Mouse (Mus musculus) thymus, adult 18-20 months (tissue): ENCODE measurements around the gene Bicdl2.

Experiments used
- DNase-seq, 2 experiments: peaks; one replicate each; pipeline ENCODE4 v3.0.0; 2022; ENCODE audit warnings: mixed read lengths in 2 of 2

The Bicdl2 gene

GRCm38 (mm10) chr17:23660117-23660875, at the start of gene Bicdl2:
TSS of gene Bicdl2 (plus strand) at chr17:23660506.
- no peak for DNase-seq

GRCm38 (mm10) chr17:23617087-23617486, 43.2 kb upstream of the Bicdl2 start:
- peak in 1 of 2 experiments; percentile 20 for DNase-seq

GRCm38 (mm10) chr17:23620351-23620750, 40.0 kb upstream of the Bicdl2 start:
- DNase-seq: no peak

- DNase-seq: no peak
Measured at GRCm38 (mm10) chr17:23627813-23628212, 32.5 kb upstream of the Bicdl2 start.

GRCm38 (mm10) chr17:23630195-23631020, 29.9 kb upstream of the Bicdl2 start:
- DNase-seq: peak; percentile 52 to 53

- no peak for DNase-seq
Measured at GRCm38 (mm10) chr17:23631241-23631640, 29.1 kb upstream of the Bicdl2 start.

GRCm38 (mm10) chr17:23644613-23645495, 15.5 kb upstream of the Bicdl2 start, which contains the start of gene Mmp25:
TSS of gene Mmp25 (minus strand) at chr17:23645277.
- no peak for DNase-seq

- no peak for DNase-seq
Measured at GRCm38 (mm10) chr17:23645894-23646293, 14.4 kb upstream of the Bicdl2 start.

GRCm38 (mm10) chr17:23651363-23651762, 8.9 kb upstream of the Bicdl2 start:
- DNase-seq: no peak

- DNase-seq: no peak
Measured at GRCm38 (mm10) chr17:23653324-23653723, 7.0 kb upstream of the Bicdl2 start.

GRCm38 (mm10) chr17:23654001-23654400, 6.3 kb upstream of the Bicdl2 start:
- no peak for DNase-seq

- no peak for DNase-seq
Measured at GRCm38 (mm10) chr17:23654410-23654809, 5.9 kb upstream of the Bicdl2 start.

GRCm38 (mm10) chr17:23658450-23658849, 1.9 kb upstream of the Bicdl2 start:
- DNase-seq: no peak

GRCm38 (mm10) chr17:23660876-23661200, 532 bp downstream of the Bicdl2 start:
- DNase-seq: no peak

GRCm38 (mm10) chr17:23661526-23661925, 1.2 kb downstream of the Bicdl2 start:
- DNase-seq: no peak

GRCm38 (mm10) chr17:23664556-23665021, 4.3 kb downstream of the Bicdl2 start:
- DNase-seq: no peak

- no peak for DNase-seq
Measured at GRCm38 (mm10) chr17:23665511-23665910, 5.2 kb downstream of the Bicdl2 start.

GRCm38 (mm10) chr17:23670516-23671074, 10.3 kb downstream of the Bicdl2 start:
- DNase-seq: no peak

- DNase-seq: no peak
Measured at GRCm38 (mm10) chr17:23671519-23671918, 11.2 kb downstream of the Bicdl2 start.

GRCm38 (mm10) chr17:23672761-23673160, 12.5 kb downstream of the Bicdl2 start:
- no peak for DNase-seq

- DNase-seq: peak; percentile 87 to 93
Measured at GRCm38 (mm10) chr17:23673424-23674073, 13.2 kb downstream of the Bicdl2 start, which contains the start of the genes Hcfc1r1 and Thoc6. TSS of gene Hcfc1r1 (plus strand) at chr17:23673596. TSS of gene Thoc6 (minus strand) at chr17:23673882.
